Mouse (Mus musculus) intestine, embryonic 15.5 days (tissue): Measurements from ENCODE around the gene Slc2a1. TPM values are rescaled to one million over a fixed set of nuclear protein-coding genes. Genes with fewer than 3 reads are reported as not detected.
A peak's percentile ranks its signal among the peaks of the same experiment; 100 is the strongest.

ENCODE experiments used
- microRNA counts: library from miRNA; unstranded; fragments of <30 nt; microRNA quantifications from one replicate; lab custom pipeline; 2016
- polyA plus RNA-seq: library from polyadenylated mRNA; unstranded; fragments of >200 nt; fragmentation: Nextera tagmentation; extraction: Ambion mirVana; gene quantifications from 2 replicates; pipeline ENCODE4 v1.2.1, GENCODE M21; 2015

Gene Slc2a1
- polyA plus RNA-seq, 1 experiment from 2014 or later, result 136 TPM

MicroRNAs within 50 kb of the gene (microRNA counts, 519-probe panel; counts per million panel counts)
- microRNA mmu-miR-1957 (lab: Ali Mortazavi, UCI), result 1,880 counts per million, percentile 40 among the panel's probes with 10 or more counts

Other genes starting within 250 kb of the Slc2a1 start
- not detected in 2 replicates for gene Olfr1331, start 244.1 kb upstream of the Slc2a1 start, polyA plus RNA-seq
- gene Olfr1330, start 220.1 kb upstream of the Slc2a1 start, polyA plus RNA-seq, result not detected in 2 replicates
- not detected in 2 replicates for gene Olfr1329, start 191.2 kb upstream of the Slc2a1 start, polyA plus RNA-seq
- gene Olfr1328, start 170.1 kb upstream of the Slc2a1 start, polyA plus RNA-seq, result not detected in 2 replicates
- not detected in 2 replicates for gene Lao1, start 147.1 kb upstream of the Slc2a1 start, polyA plus RNA-seq
- gene Zfp691, start 65.5 kb downstream of the Slc2a1 start, polyA plus RNA-seq, result 5.2 and 6.6 TPM in 2 replicates
- 5.4 and 5.6 TPM in 2 replicates for gene Ermap, start 81.3 kb downstream of the Slc2a1 start, polyA plus RNA-seq
- gene Svbp, start 86.6 kb downstream of the Slc2a1 start, polyA plus RNA-seq, result 109 and 116 TPM in 2 replicates
- gene Tmem269, start 109.5 kb downstream of the Slc2a1 start, polyA plus RNA-seq, result not detected in 2 replicates
- gene AU022252, start 124.0 kb downstream of the Slc2a1 start, polyA plus RNA-seq, result 28.1 and 30.9 TPM in 2 replicates
- gene P3h1, start 124.2 kb downstream of the Slc2a1 start, polyA plus RNA-seq, result 27.3 and 28.5 TPM in 2 replicates
- 0.08 and 0.14 TPM in 2 replicates for gene Cldn19, start 146.7 kb downstream of the Slc2a1 start, polyA plus RNA-seq
- gene Ybx1, start 185.9 kb downstream of the Slc2a1 start, polyA plus RNA-seq, result 627 and 712 TPM in 2 replicates
- gene Ppih, start 211.8 kb downstream of the Slc2a1 start, polyA plus RNA-seq, result 88.1 and 102 TPM in 2 replicates